Mouse (Mus musculus) stomach, embryonic 16.5 days (tissue): Measurements from ENCODE around the gene Sppl3. TPM values are rescaled to one million over a fixed set of nuclear protein-coding genes. Genes with fewer than 3 reads are reported as not detected.

Experiments
- ATAC-seq: fragments of 200-750 bp; cut with Nextera tagmentation; 2 replicates; pipeline ENCODE4 v1.8.0; 2017; ENCODE audit warnings: moderate number of reproducible peaks, moderate TSS enrichment; ENCODE audit not compliant: insufficient read depth, low FRiP score
- H3K27ac ChIP-seq: fragments of 300-500 bp; sonication (generic); 2 replicates; pipeline ENCODE4 v1.5.1; 2014; ENCODE audit warnings: low read length
- H3K27me3 ChIP-seq: fragments of 300-500 bp; sonication (generic); 2 replicates; pipeline ENCODE4 v1.6.1; 2014; ENCODE audit warnings: low read length, control low read depth, mixed read lengths; ENCODE audit not compliant: control insufficient read depth, insufficient read depth
- H3K36me3 ChIP-seq: fragments of 300-500 bp; sonication (generic); 2 replicates; pipeline ENCODE4 v1.6.1; 2014; ENCODE audit warnings: low read length; ENCODE audit not compliant: control insufficient read depth, insufficient read depth
- H3K4me1 ChIP-seq: fragments of 300-500 bp; sonication (generic); 2 replicates; pipeline ENCODE4 v1.6.1; 2014; ENCODE audit warnings: low read length, control low read depth, mixed read lengths; ENCODE audit not compliant: control insufficient read depth, insufficient read depth
- H3K4me2 ChIP-seq: fragments of 300-500 bp; sonication (generic); 2 replicates; pipeline ENCODE4 v1.6.1; 2014; ENCODE audit warnings: low read depth, low read length, mixed read lengths
- H3K4me3 ChIP-seq: fragments of 300-500 bp; sonication (generic); replicated peaks from 2 replicates; pipeline ENCODE4 v1.5.1; 2014; ENCODE audit warnings: mild to moderate bottlenecking, low read length
- H3K9ac ChIP-seq: fragments of 300-500 bp; sonication (generic); 2 replicates; pipeline ENCODE4 v1.6.1; 2014; ENCODE audit warnings: low read length
- H3K9me3 ChIP-seq: fragments of 300-500 bp; sonication (generic); replicated peaks from 2 replicates; pipeline ENCODE4 v1.6.1; 2016; ENCODE audit warnings: low read length, control low read depth; ENCODE audit not compliant: control insufficient read depth
- WGBS: fragments of 180-500 bp; shearing (Covaris S2); extraction: QIAGEN DNeasy Blood & Tissue Kit; methylation state at CpG from one replicate; pipeline ENCODE4 v1.1.7; 2014; 5-methylcytosine and 5-hydroxymethylcytosine counted together
- polyA plus RNA-seq: library from polyadenylated mRNA; unstranded; fragments of >200 nt; fragmentation: Nextera tagmentation; extraction: Ambion mirVana; gene quantifications from 2 replicates; pipeline ENCODE4 v1.2.1, GENCODE M21; 2015

Sppl3 gene
- polyA plus RNA-seq, 1 experiment from 2014 or later: 9.6 TPM

DNA sequence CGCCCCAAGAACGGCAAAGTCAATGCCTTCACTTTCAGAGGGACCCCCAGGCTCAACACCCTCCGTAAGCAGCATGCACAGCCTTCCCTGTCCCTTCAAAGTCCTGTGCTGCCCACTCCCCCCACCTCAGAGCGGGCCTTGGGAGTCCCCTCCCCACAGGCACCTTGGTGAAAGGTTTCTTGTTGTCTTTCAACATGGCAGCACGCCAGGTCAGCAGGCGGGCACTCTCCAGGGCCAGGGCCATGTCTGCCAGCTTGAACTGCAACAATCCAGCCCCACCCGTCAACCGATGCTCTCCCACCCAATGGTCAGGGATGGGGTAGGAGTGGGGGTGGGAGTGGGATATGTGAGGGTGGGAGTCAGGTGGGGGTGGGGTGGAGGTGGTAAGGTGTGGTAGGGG lies 100.2 kb downstream of the Sppl3 start:
- WGBS: 87% methylated on average over 8 of the region's 8 CpGs
- no peak for ATAC-seq
- 0 out of 2 replicates have a peak, but pooled peaks cover 3% of the 10 kb centered on the region for H3K36me3 ChIP-seq

DNA sequence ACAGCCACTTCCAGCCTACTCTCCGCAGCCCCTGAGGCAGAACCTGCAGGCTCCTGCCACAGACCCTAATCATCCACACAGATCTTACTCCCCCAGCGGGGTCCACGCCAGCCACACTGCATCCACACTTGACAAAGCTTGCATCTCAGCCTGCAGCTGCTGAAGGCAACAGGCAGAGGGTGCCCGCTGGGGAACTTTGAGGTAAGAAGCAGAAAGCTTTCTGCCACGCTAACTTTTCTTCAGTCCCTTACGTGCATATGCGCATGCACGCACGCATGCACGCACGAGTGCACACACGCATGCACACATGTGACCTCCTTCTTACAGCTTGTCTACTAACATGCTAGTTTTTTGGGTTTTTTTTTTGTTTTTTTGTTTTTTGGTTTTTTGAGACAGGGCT lies 102.3 kb downstream of the Sppl3 start:
- Histone ChIP-seq H3K27ac (no peak overlapping the region), H3K4me3 (no peak overlapping the region), H3K9me3 (no peaks in the 10 kb centered on the region), H3K36me3 (peaks cover 10% of the 10 kb centered on the region), H3K4me2 (no peak overlapping the region), H3K27me3 (no peaks in the 10 kb centered on the region), H3K9ac (no peak overlapping the region), H3K4me1 (no peaks in the 10 kb centered on the region)
- ATAC-seq: no peak
- 96% methylated on average over 12 of the region's 12 CpGs for WGBS

More for the DNA sequence above, 100.2 kb downstream of the Sppl3 start:
- H3K4me1 ChIP-seq: no peaks in the 10 kb centered on the region
- no peaks in the 10 kb centered on the region for H3K9me3 ChIP-seq
- no peak overlapping the region for H3K4me2 ChIP-seq
- no peak overlapping the region for H3K27ac ChIP-seq
- H3K27me3 ChIP-seq: no peaks in the 10 kb centered on the region
- H3K4me3 ChIP-seq: no peak overlapping the region
- no peak overlapping the region for H3K9ac ChIP-seq

DNA sequence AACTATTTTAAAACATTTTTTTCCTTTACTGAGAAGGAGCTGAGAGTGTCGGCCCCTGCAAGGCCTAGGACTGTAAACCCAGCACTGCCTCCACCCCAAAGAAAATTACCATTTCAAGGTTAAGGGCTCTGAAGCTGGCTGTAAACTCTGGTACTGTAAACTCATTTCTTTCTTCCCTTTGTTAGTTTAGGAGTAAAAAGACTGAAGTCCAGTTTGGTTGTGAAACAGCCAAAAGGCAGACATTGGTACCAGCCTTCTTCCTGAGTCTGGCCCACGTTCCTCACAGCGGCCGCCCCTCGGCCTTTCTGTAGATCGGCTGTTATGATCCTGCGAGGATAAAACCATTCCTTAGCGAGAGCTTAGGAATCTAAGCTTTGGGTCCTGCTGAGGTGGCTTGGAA lies 103.6 kb downstream of the Sppl3 start:
- Histone ChIP-seq H3K36me3 (peaks cover 10% of the 10 kb centered on the region), H3K4me1 (peaks cover 5% of the 10 kb centered on the region; the same call in 1 of the 2 replicates), H3K27ac (no peak overlapping the region), H3K4me3 (no peak overlapping the region), H3K9ac (no peak overlapping the region), H3K27me3 (no peaks in the 10 kb centered on the region), H3K4me2 (no peak overlapping the region), H3K9me3 (no peaks in the 10 kb centered on the region)
- no peak for ATAC-seq
- 92% methylated on average over 8 of the region's 8 CpGs for WGBS

DNA sequence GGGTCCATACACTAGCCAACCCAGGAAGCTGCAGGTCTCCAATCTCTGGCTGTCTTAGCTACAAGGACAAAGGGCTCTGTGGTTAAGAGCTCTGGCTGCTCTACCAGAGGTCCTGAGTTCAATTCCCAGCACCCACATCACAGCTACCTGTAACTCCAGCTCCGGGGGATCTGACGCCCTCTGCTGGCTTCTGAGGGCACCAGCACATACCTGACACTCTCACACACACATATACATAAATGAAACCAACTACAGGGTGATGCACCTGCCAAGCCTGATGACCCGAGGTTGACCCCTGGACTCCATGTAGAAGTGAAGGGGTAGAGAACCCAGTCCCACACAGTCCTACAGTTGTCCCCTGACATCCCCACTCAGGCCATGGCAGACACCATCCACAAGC lies 105.5 kb downstream of the Sppl3 start:
- WGBS: 89% methylated on average over 3 of the region's 3 CpGs
- no peaks in the 10 kb centered on the region for H3K27me3 ChIP-seq

DNA sequence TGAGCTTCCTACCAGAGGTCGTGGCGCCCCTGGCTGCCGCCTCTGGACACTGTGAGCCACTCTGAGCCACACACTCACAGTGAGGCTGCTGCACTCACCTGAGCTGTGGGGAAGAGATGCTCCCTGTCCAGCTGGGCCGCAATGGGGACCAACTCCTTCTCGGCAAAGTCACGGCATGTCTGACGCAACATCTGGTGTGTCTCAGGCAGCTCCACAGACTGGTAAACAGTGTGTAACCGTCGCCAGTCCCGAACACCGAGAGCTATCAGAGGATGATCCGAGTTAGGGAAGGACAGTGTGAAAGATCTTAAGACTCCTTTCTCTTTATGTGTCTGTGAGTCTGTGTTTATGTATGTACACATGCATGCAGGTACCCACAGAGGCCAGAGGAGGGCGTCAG lies 106.5 kb downstream of the Sppl3 start:
- no peak for ATAC-seq
- WGBS: 81% methylated on average over 13 of the region's 13 CpGs

More for the DNA sequence above, 105.5 kb downstream of the Sppl3 start:
- no peaks in the 10 kb centered on the region for H3K9me3 ChIP-seq
- H3K9ac ChIP-seq: no peak overlapping the region
- no peak overlapping the region for H3K4me2 ChIP-seq
- peaks cover 6% of the 10 kb centered on the region; the same call in 1 of the 2 replicates for H3K4me1 ChIP-seq
- H3K36me3 ChIP-seq: peaks cover 10% of the 10 kb centered on the region
- no peak overlapping the region for H3K27ac ChIP-seq
- no peak for ATAC-seq
- H3K4me3 ChIP-seq: no peak overlapping the region

DNA sequence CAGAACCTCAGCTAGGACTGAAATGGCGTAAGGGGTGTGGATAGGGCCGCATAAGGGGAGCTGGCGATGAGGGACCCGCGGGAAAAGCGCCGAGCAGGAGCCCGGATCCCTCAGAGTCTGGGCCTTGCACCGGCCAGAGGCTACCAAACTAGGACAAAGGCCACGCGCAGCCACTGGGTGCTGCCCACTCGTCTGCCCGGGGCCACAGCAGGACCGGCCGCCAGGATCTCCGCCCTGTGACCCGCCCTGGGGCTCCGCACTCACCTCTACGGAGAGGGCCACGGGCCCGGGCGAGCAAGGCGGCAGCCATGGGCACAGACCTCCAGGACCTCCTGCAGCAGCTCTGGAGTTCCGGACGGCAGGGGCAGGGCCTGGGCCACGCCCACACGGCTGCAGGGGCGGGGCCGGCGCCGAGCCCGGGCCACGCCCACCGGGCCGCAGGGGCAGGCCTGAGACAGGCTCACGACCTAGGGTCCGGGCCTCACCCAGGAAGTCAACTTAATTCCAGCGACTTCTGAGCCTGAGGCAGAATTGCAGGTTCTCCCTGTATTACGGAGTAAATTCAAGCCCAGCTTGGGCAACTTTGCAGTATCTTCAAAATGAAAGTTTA lies 108.1 kb downstream of the Sppl3 start, which contains the start of gene Acads:
Gene Acads, minus strand, starts transcription at position 386 of the 610 bp plus-strand sequence.
- H3K36me3 ChIP-seq: peaks cover 10% of the 10 kb centered on the region
- peak within 1 kb of the TSS; percentile 81 for H3K4me2 ChIP-seq
- H3K4me3 ChIP-seq: peak within 1 kb of the TSS; percentile 98
- no peaks in the 10 kb centered on the region for H3K27me3 ChIP-seq
- peak within 1 kb of the TSS; percentile 89 for H3K9ac ChIP-seq
- H3K4me1 ChIP-seq: peaks cover 6% of the 10 kb centered on the region; the same call in 1 of the 2 replicates
- H3K9me3 ChIP-seq: no peaks in the 10 kb centered on the region
- ATAC-seq: peak; percentile 94
- H3K27ac ChIP-seq: peak within 1 kb of the TSS; percentile 69
- under 1% methylated on average over 39 of the region's 39 CpGs for WGBS

More for the DNA sequence above, 106.5 kb downstream of the Sppl3 start:
- Histone ChIP-seq H3K9me3 (no peaks in the 10 kb centered on the region), H3K9ac (no peak overlapping the region), H3K36me3 (peaks cover 10% of the 10 kb centered on the region), H3K4me1 (peaks cover 6% of the 10 kb centered on the region; the same call in 1 of the 2 replicates), H3K4me2 (no peak overlapping the region), H3K27me3 (no peaks in the 10 kb centered on the region), H3K27ac (no peak overlapping the region), H3K4me3 (no peak overlapping the region)

DNA sequence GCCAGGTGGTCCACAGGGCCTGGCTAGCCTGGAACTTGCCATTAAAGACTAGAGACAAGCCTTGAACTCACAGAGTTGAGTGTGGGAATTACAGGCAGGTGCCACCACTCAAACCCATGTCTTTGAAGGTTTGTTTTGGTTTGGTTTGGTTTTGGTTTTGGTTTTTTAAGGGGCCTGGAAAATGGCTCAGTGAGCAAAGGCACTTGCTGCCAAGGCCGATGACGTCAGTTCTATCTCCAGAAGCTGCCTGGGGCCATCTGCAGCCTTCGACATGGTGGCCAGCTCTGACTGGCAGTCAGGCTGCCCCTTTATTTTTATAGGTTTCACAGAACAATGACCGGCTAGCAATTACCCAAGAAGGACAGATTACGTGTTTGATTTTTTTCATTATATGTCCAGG lies 110.0 kb downstream of the Sppl3 start:
- peaks cover 17% of the 10 kb centered on the region; the same call in 1 of the 2 replicates for H3K4me1 ChIP-seq
- no peak for ATAC-seq
- no peak overlapping the region for H3K27ac ChIP-seq
- H3K36me3 ChIP-seq: peaks cover 10% of the 10 kb centered on the region
- 85% methylated on average over 5 of the region's 5 CpGs for WGBS
- no peak overlapping the region for H3K9ac ChIP-seq
- H3K9me3 ChIP-seq: no peaks in the 10 kb centered on the region
- no peak overlapping the region for H3K4me3 ChIP-seq
- no peaks in the 10 kb centered on the region for H3K27me3 ChIP-seq
- no peak overlapping the region for H3K4me2 ChIP-seq

DNA sequence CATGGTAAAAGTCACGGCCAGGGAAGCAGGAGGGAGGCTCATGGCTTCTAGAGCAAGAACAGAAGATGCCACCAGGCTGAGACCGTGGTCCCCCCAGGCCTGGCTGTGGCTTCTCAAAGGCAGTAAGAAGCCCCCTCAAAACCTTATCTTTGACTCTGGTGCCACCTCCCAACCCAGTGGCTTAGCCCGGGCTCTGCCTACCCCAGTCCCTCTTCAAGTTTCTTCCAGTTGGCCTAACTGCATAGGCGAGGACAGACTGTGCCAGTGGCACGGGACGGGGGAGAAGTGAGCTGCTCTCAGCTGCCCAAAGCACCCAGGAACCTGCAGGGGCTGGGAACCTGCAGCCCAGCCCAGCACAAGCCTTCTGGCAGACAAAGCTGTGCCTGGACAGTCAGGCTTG lies 113.8 kb downstream of the Sppl3 start:
- Histone ChIP-seq H3K27ac (no peak overlapping the region), H3K4me3 (no peak overlapping the region), H3K4me2 (no peak overlapping the region), H3K9me3 (no peaks in the 10 kb centered on the region), H3K27me3 (no peaks in the 10 kb centered on the region), H3K9ac (0 out of 2 replicates have a peak overlapping the region, but pooled peaks have one; percentile 36), H3K4me1 (0 out of 2 replicates have a peak, but pooled peaks cover 11% of the 10 kb centered on the region), H3K36me3 (peaks cover 3% of the 10 kb centered on the region; the same call in 1 of the 2 replicates)
- 89% methylated on average over 6 of the region's 6 CpGs for WGBS
- ATAC-seq: peak; percentile 12; the same call in 1 of the 2 replicates

DNA sequence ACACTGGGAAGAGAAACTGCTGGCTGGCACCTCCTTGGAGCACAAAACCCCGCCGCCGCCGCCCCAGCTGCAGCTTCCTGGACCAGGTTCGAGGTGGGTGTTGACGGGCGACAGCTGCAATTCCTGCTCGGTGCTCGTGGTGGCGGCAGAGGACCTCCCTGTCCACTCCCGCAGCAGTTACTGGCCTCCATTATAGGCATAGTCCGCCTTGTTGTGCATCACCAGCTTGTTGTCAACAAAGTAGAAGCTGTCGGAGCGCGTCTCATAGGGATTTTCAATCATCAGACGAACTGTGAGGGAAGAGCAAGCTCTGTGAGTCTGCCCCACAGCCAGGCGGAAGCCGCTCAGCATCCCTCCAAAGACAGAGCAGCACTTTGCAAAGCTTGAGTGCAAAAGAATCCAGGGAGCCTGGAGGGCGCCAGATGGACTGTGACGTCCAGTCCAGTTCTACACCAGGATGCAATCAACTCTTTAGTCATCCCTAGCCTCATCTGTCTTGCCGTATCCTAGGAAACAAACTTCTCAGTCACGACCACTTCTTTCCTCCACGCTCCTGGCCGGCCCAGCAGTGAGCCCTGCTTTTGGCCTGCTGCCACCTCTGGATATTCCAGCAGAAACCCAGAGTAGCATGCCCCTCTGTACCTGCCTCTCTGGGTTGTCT lies 114.4 kb downstream of the Sppl3 start:
- 0 out of 2 replicates have a peak overlapping the region, but pooled peaks have one; percentile 4 for H3K27ac ChIP-seq
- no peaks in the 10 kb centered on the region for H3K27me3 ChIP-seq
- ATAC-seq: peak; percentile 79
- 0 out of 2 replicates have a peak, but pooled peaks cover 11% of the 10 kb centered on the region for H3K4me1 ChIP-seq
- 0 out of 2 replicates have a peak overlapping the region, but pooled peaks have one; percentile 36 for H3K9ac ChIP-seq
- 22% methylated on average over 24 of the region's 24 CpGs for WGBS
- H3K9me3 ChIP-seq: no peaks in the 10 kb centered on the region
- H3K4me3 ChIP-seq: no peak overlapping the region
- H3K36me3 ChIP-seq: peaks cover 3% of the 10 kb centered on the region; the same call in 1 of the 2 replicates
- H3K4me2 ChIP-seq: peak overlapping the region; percentile 3; the same call in 1 of the 2 replicates
